Mouse (Mus musculus): ENCODE measurements around the gene Htr3b. TPM values are rescaled to one million over a fixed set of nuclear protein-coding genes. Genes with fewer than 3 reads are reported as not detected.
A peak's percentile ranks its signal among the peaks of the same experiment; 100 is the strongest.

Gene Htr3b
- total RNA-seq, 1 experiment from 2014 or later = not detected

- no peak for ATAC-seq (replicated peaks; ENCODE audit: low read depth, poor library complexity, severe bottlenecking)
These were observed 35.4 kb downstream of the Htr3b start for GRCm38 (mm10) chr9:48929436-48929835.

GRCm38 (mm10) chr9:48928781-48929180 lies 36.0 kb downstream of the Htr3b start:
- ATAC-seq (replicated peaks; ENCODE audit: low read depth, poor library complexity, severe bottlenecking) = no peak

- ATAC-seq (replicated peaks; ENCODE audit: low read depth, poor library complexity, severe bottlenecking) = no peak
These were observed 48.6 kb downstream of the Htr3b start for GRCm38 (mm10) chr9:48916011-48916788.

GRCm38 (mm10) chr9:48910885-48911537 lies 53.8 kb downstream of the Htr3b start, which contains the start of gene Htr3a:
Htr3a (minus strand) TSS chr9:48911099.
- ATAC-seq (replicated peaks; ENCODE audit: low read depth, poor library complexity, severe bottlenecking) = no peak

DNA sequence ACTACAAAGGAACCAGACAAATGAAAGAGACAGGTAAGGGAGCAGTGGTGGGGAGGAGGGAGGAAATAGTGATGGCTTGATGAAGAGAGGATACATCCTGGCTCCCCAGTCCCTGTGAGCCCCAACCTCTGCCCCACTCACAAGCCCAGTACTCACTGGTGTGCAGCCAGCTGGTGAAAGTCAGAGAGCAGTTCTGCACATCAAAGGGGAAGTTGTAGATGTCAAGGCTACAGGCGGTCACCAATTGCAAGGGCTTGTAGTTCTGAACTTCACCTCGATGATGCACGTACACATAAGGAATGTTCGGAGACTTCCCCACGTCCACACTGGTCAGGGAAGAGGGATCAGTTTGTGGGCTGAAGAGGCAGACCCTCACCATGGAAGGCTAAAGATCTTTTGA lies 60.4 kb downstream of the Htr3b start:
- no peak for ATAC-seq (replicated peaks; ENCODE audit: low read depth, poor library complexity, severe bottlenecking)

- ATAC-seq (replicated peaks; ENCODE audit: low read depth, poor library complexity, severe bottlenecking) = no peak
These were observed 61.0 kb downstream of the Htr3b start for GRCm38 (mm10) chr9:48903766-48904165.

- ATAC-seq (replicated peaks; ENCODE audit: low read depth, poor library complexity, severe bottlenecking) = no peak; the same call in 1 of the 2 replicates
These were observed 66.2 kb downstream of the Htr3b start for GRCm38 (mm10) chr9:48898551-48898950.

- no peak for ATAC-seq (replicated peaks; ENCODE audit: low read depth, poor library complexity, severe bottlenecking)
These were observed 68.8 kb downstream of the Htr3b start for GRCm38 (mm10) chr9:48895819-48896536.

GRCm38 (mm10) chr9:48894755-48895154 lies 70.0 kb downstream of the Htr3b start:
- no peak for ATAC-seq (replicated peaks; ENCODE audit: low read depth, poor library complexity, severe bottlenecking)

DNA sequence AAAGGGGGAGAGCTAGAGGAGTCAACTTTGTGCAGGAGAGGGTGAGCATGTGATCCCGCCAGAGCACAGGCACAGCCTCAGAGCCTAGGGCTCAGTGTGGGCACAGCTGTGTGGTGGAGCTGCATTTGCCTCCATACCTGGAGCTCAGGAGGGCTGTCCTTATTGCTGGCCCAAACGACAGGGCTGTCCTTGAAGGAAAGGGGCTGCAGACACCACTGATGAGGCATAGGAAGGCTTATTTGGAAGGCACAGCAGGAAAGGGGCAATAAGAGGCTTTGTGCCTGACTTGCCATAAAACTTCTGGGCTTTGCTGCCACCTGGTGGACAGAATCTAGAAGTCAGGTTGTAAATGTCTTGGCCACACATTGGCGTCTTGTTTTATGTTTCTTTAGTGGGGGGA lies 70.8 kb downstream of the Htr3b start:
- ATAC-seq (replicated peaks; ENCODE audit: low read depth, poor library complexity, severe bottlenecking) = peak; percentile 63

DNA sequence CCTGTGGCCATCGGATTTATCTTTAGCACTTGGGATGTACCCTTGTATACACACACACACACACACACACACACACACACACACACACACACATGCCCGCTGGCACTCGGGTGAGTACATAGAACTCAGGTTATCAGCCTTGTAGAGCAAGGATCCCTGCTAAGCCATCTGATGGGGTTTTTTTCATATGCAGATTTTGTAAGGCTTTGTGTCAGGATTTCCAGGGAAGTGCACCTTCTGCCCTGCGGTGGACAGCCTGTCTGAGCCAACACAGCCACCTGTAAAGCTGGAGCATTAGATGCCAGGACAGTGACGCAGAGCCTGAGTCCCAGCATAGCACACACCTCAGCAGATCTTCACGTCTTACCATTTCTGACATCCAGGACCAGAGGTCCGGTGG lies 75.7 kb downstream of the Htr3b start:
- ATAC-seq (replicated peaks; ENCODE audit: low read depth, poor library complexity, severe bottlenecking) = no peak

Other genes starting within 250 kb of the Htr3b start
- 5.5 and 7.3 TPM in 2 replicates for gene Zbtb16, start 128.8 kb downstream of the Htr3b start, total RNA-seq (2017)
- not detected in 2 replicates for gene Htr3a, start 53.9 kb downstream of the Htr3b start, total RNA-seq (2017)
- gene Usp28, start 20.4 kb upstream of the Htr3b start, total RNA-seq (2017) = 10.3 and 17.2 TPM in 2 replicates
- 26.9 and 33.4 TPM in 2 replicates for gene Zw10, start 90.6 kb upstream of the Htr3b start, total RNA-seq (2017)
- gene Tmprss5, start 116.3 kb upstream of the Htr3b start, total RNA-seq (2017) = not detected in 2 replicates

All from common myeloid progenitor, adult 5-6 weeks (primary cell).